Mouse (Mus musculus) kidney, embryonic 14.5 days (tissue): ENCODE measurements at regions not wholly inside any gene's neighbourhood (a gene's known extent, or its start where the extent isn't known, plus 50 kb on each side); places are given as distances from the start of the nearest gene placed in this dataset.

Source experiments
- ATAC-seq: fragments of 200-750 bp; cut with Nextera tagmentation; 2 replicates; pipeline ENCODE4 v1.8.0; 2017; ENCODE audit warnings: moderate number of reproducible peaks, mild to moderate bottlenecking, moderate TSS enrichment, moderate library complexity; ENCODE audit not compliant: low FRiP score, low TSS enrichment
- H3K27ac ChIP-seq: fragments of 300-500 bp; sonication (generic); 2 replicates; pipeline ENCODE4 v1.5.1; 2014; ENCODE audit warnings: low read depth, mild to moderate bottlenecking, low read length, moderate library complexity, mixed read lengths
- H3K27me3 ChIP-seq: fragments of 300-500 bp; sonication (generic); 2 replicates; pipeline ENCODE4 v1.6.1; 2014; ENCODE audit warnings: mild to moderate bottlenecking, low read length; ENCODE audit not compliant: control insufficient read depth, insufficient read depth
- H3K36me3 ChIP-seq: fragments of 300-500 bp; sonication (generic); 2 replicates; pipeline ENCODE4 v1.6.1; 2014; ENCODE audit warnings: low read length, mixed read lengths; ENCODE audit not compliant: control insufficient read depth, insufficient read depth
- H3K4me1 ChIP-seq: fragments of 300-500 bp; sonication (generic); 2 replicates; pipeline ENCODE4 v1.6.1; 2014; ENCODE audit warnings: low read length, mixed read lengths; ENCODE audit not compliant: control insufficient read depth, insufficient read depth
- H3K4me2 ChIP-seq: fragments of 300-500 bp; sonication (generic); replicated peaks from 2 replicates; pipeline ENCODE4 v1.6.1; 2014; ENCODE audit warnings: low read depth, mild to moderate bottlenecking, low read length
- H3K4me3 ChIP-seq: fragments of 300-500 bp; sonication (generic); 2 replicates; pipeline ENCODE4 v1.5.1; 2014; ENCODE audit warnings: mild to moderate bottlenecking, low read length
- H3K9ac ChIP-seq: fragments of 300-500 bp; sonication (generic); 2 replicates; pipeline ENCODE4 v1.6.1; 2014; ENCODE audit warnings: low read depth, mild to moderate bottlenecking, low read length, moderate library complexity
- H3K9me3 ChIP-seq: fragments of 300-500 bp; sonication (generic); 2 replicates; pipeline ENCODE4 v1.6.1; 2016; ENCODE audit warnings: low read length; ENCODE audit not compliant: control insufficient read depth
- WGBS: fragments of 180-500 bp; shearing (Covaris S2); extraction: QIAGEN DNeasy Blood & Tissue Kit; methylation state at CpG from one replicate; pipeline ENCODE4 v1.1.7; 2014; 5-methylcytosine and 5-hydroxymethylcytosine counted together

- no peak for ATAC-seq
- 84% methylated on average over 4 of the region's 4 CpGs for WGBS
- no peak overlapping the region for H3K4me2 ChIP-seq
- no peaks in the 10 kb centered on the region for H3K36me3 ChIP-seq
- H3K4me1 ChIP-seq: peaks cover 20% of the 10 kb centered on the region; the same call in 1 of the 2 replicates
- no peak overlapping the region for H3K9ac ChIP-seq
- H3K9me3 ChIP-seq: no peaks in the 10 kb centered on the region
- no peaks in the 10 kb centered on the region for H3K27me3 ChIP-seq
- H3K27ac ChIP-seq: no peak overlapping the region
- no peak overlapping the region for H3K4me3 ChIP-seq
Observed at GRCm38 (mm10) chr1:191465723-191466122, 62.7 kb upstream of the Ppp2r5a start.

DNA sequence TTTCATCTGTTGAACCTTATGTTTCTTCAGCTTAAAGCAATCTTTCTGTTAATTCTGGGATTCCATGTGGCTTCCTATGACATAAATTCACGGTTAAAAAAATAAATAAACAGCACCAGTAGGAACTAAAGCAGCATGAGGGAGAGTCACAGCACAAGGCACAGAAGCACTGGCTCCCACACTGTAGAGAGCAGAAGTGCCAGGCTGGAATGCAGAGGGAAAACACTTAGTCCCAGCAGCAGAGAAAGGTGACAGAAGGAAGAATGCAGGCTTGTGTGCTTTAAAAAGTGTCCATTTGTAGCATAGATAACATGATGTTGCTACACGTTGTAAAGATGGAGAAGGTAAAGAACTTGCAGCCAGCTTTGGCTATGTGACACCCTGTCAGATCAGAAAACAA lies 62.1 kb upstream of the Ppp2r5a start:
- Histone ChIP-seq H3K4me1 (peaks cover 14% of the 10 kb centered on the region; the same call in 1 of the 2 replicates), H3K4me3 (no peak overlapping the region), H3K9me3 (no peaks in the 10 kb centered on the region), H3K9ac (no peak overlapping the region), H3K27me3 (no peaks in the 10 kb centered on the region), H3K36me3 (no peaks in the 10 kb centered on the region), H3K4me2 (no peak overlapping the region), H3K27ac (no peak overlapping the region)
- no peak for ATAC-seq
- 46% methylated on average over 2 of the region's 2 CpGs for WGBS

- WGBS: 6% methylated on average over 9 of the region's 9 CpGs
- Histone ChIP-seq H3K4me3 (no peak overlapping the region), H3K4me1 (peaks cover 13% of the 10 kb centered on the region; the same call in 1 of the 2 replicates), H3K27me3 (no peaks in the 10 kb centered on the region), H3K36me3 (no peaks in the 10 kb centered on the region), H3K9me3 (no peaks in the 10 kb centered on the region), H3K27ac (peak overlapping the region; percentile 66), H3K9ac (peak overlapping the region; percentile 19; the same call in 1 of the 2 replicates), H3K4me2 (peak overlapping the region; percentile 11)
- peak; percentile 87 for ATAC-seq
Observed at GRCm38 (mm10) chr1:191461811-191462491, 58.9 kb upstream of the Ppp2r5a start.

- ATAC-seq: no peak
- H3K4me1 ChIP-seq: peaks cover 13% of the 10 kb centered on the region; the same call in 1 of the 2 replicates
- no peak overlapping the region for H3K4me3 ChIP-seq
- H3K9ac ChIP-seq: no peak overlapping the region
- no peaks in the 10 kb centered on the region for H3K27me3 ChIP-seq
- no peaks in the 10 kb centered on the region for H3K36me3 ChIP-seq
- H3K27ac ChIP-seq: no peak overlapping the region
- WGBS: 77% methylated on average over 5 of the region's 5 CpGs
- no peak overlapping the region for H3K4me2 ChIP-seq
- no peaks in the 10 kb centered on the region for H3K9me3 ChIP-seq
Observed at GRCm38 (mm10) chr1:191459066-191459465, 56.0 kb upstream of the Ppp2r5a start.

GRCm38 (mm10) chr1:191458292-191458691 lies 55.2 kb upstream of the Ppp2r5a start:
- WGBS: 89% methylated on average over 2 of the region's 2 CpGs
- Histone ChIP-seq H3K9ac (no peak overlapping the region), H3K27ac (no peak overlapping the region), H3K36me3 (no peaks in the 10 kb centered on the region), H3K4me1 (peaks cover 13% of the 10 kb centered on the region; the same call in 1 of the 2 replicates), H3K4me2 (no peak overlapping the region), H3K27me3 (no peaks in the 10 kb centered on the region), H3K4me3 (no peak overlapping the region), H3K9me3 (no peaks in the 10 kb centered on the region)
- no peak for ATAC-seq

- ATAC-seq: no peak
- 53% methylated on average over 4 of the region's 4 CpGs for WGBS
- H3K4me1 ChIP-seq: peaks cover 6% of the 10 kb centered on the region; the same call in 1 of the 2 replicates
Observed at GRCm38 (mm10) chr1:191457103-191457502, 54.0 kb upstream of the Ppp2r5a start.

GRCm38 (mm10) chr1:191454604-191455003 lies 51.5 kb upstream of the Ppp2r5a start:
- 0 out of 2 replicates have a peak, but pooled peaks have one; percentile 22 for ATAC-seq
- H3K4me1 ChIP-seq: no peaks in the 10 kb centered on the region
- H3K27ac ChIP-seq: no peak overlapping the region
- H3K4me3 ChIP-seq: no peak overlapping the region
- no peak overlapping the region for H3K9ac ChIP-seq
- no peaks in the 10 kb centered on the region for H3K36me3 ChIP-seq
- WGBS: 24% methylated on average over 3 of the region's 3 CpGs
- no peaks in the 10 kb centered on the region for H3K27me3 ChIP-seq
- no peaks in the 10 kb centered on the region for H3K9me3 ChIP-seq
- no peak overlapping the region for H3K4me2 ChIP-seq

More at GRCm38 (mm10) chr1:191457103-191457502, 54.0 kb upstream of the Ppp2r5a start:
- H3K4me3 ChIP-seq: no peak overlapping the region
- no peak overlapping the region for H3K27ac ChIP-seq
- H3K36me3 ChIP-seq: no peaks in the 10 kb centered on the region
- H3K9ac ChIP-seq: no peak overlapping the region
- no peaks in the 10 kb centered on the region for H3K9me3 ChIP-seq
- H3K27me3 ChIP-seq: no peaks in the 10 kb centered on the region
- H3K4me2 ChIP-seq: no peak overlapping the region

- ATAC-seq: no peak
- Histone ChIP-seq H3K9me3 (no peaks in the 10 kb centered on the region), H3K27me3 (no peaks in the 10 kb centered on the region), H3K4me2 (no peak overlapping the region), H3K27ac (no peak overlapping the region), H3K9ac (no peak overlapping the region), H3K4me1 (no peaks in the 10 kb centered on the region), H3K4me3 (no peak overlapping the region), H3K36me3 (no peaks in the 10 kb centered on the region)
- WGBS: 42% methylated on average over 3 of the region's 3 CpGs
Observed at GRCm38 (mm10) chr1:191453589-191453988, 50.5 kb upstream of the Ppp2r5a start.
